Mouse (Mus musculus) embryonic facial prominence, embryonic 10.5 days (tissue): ENCODE data around the gene Marcksl1. TPM values are rescaled to one million over a fixed set of nuclear protein-coding genes. Genes with fewer than 3 reads are reported as not detected.

Experiments used
- microRNA-seq: library from miRNA; unstranded; fragments of <30 nt; microRNA quantifications from one replicate; pipeline ENCODE4, GENCODE M21; 2017
- polyA plus RNA-seq: library from polyadenylated mRNA; unstranded; fragments of >200 nt; fragmentation: Nextera tagmentation; extraction: Ambion mirVana; gene quantifications from 2 replicates; pipeline ENCODE4 v1.2.1, GENCODE M21; 2016

The Marcksl1 gene
- polyA plus RNA-seq, 1 experiment from 2014 or later, result 1,428 TPM

Small RNA genes lying within 50 kb of the gene (microRNA-seq; reads per million reads assigned to microRNA genes)
- not detected for gene Mir8119

Other genes with a start within 250 kb of the Marcksl1 start
- 0.48 and 0.71 TPM in 2 replicates for gene Sync, start 226.0 kb upstream of the Marcksl1 start, polyA plus RNA-seq
- gene Rbbp4, start 178.2 kb upstream of the Marcksl1 start, polyA plus RNA-seq, result 546 and 560 TPM in 2 replicates
- gene Zbtb8os, start 177.9 kb upstream of the Marcksl1 start, polyA plus RNA-seq, result 49.0 and 49.3 TPM in 2 replicates
- gene Zbtb8a, start 135.5 kb upstream of the Marcksl1 start, polyA plus RNA-seq, result 6.0 and 6.6 TPM in 2 replicates
- gene Zbtb8b, start 72.7 kb upstream of the Marcksl1 start, polyA plus RNA-seq, result 2.0 and 2.4 TPM in 2 replicates
- 19.7 and 21.5 TPM in 2 replicates for gene Bsdc1, start 52.0 kb upstream of the Marcksl1 start, polyA plus RNA-seq
- gene Tssk3, start 22.6 kb upstream of the Marcksl1 start, polyA plus RNA-seq, result not detected in 2 replicates
- gene Fam229a, start 22.4 kb upstream of the Marcksl1 start, polyA plus RNA-seq, result not detected in 2 replicates
- 302 and 304 TPM in 2 replicates for gene Hdac1, start 29.1 kb downstream of the Marcksl1 start, polyA plus RNA-seq
- gene Lck, start 60.1 kb downstream of the Marcksl1 start, polyA plus RNA-seq, result 9.3 and 12.6 TPM in 2 replicates
- gene Fam167b, start 65.0 kb downstream of the Marcksl1 start, polyA plus RNA-seq, result 1.9 and 2.0 TPM in 2 replicates
- gene Eif3i, start 87.1 kb downstream of the Marcksl1 start, polyA plus RNA-seq, result 290 and 302 TPM in 2 replicates
- gene Tmem234, start 87.1 kb downstream of the Marcksl1 start, polyA plus RNA-seq, result 222 and 226 TPM in 2 replicates
- gene Dcdc2b, start 100.7 kb downstream of the Marcksl1 start, polyA plus RNA-seq, result 1.0 and 1.4 TPM in 2 replicates
- gene Iqcc, start 105.5 kb downstream of the Marcksl1 start, polyA plus RNA-seq, result 27.7 and 28.5 TPM in 2 replicates
- gene Ccdc28b, start 110.4 kb downstream of the Marcksl1 start, polyA plus RNA-seq, result 38.6 and 44.1 TPM in 2 replicates
- gene Txlna, start 127.5 kb downstream of the Marcksl1 start, polyA plus RNA-seq, result 115 and 117 TPM in 2 replicates
- 14.0 and 15.1 TPM in 2 replicates for gene Kpna6, start 159.2 kb downstream of the Marcksl1 start, polyA plus RNA-seq
- gene Tmem39b, start 183.3 kb downstream of the Marcksl1 start, polyA plus RNA-seq, result 14.3 and 14.7 TPM in 2 replicates
- 156 and 166 TPM in 2 replicates for gene Khdrbs1, start 228.7 kb downstream of the Marcksl1 start, polyA plus RNA-seq